Mouse (Mus musculus): ENCODE measurements at regions not wholly inside any gene's neighbourhood (a gene's known extent, or its start where the extent isn't known, plus 50 kb on each side); places are given as distances from the start of the nearest gene placed in this dataset.

GRCm38 (mm10) chr2:117652101-117652500 lies 309.3 kb upstream of the Rasgrp1 start:
- H3K4me2 ChIP-seq (ENCODE audit: low read length): no peak overlapping the region
- no peak for ATAC-seq

GRCm38 (mm10) chr2:117652647-117653046 lies 309.8 kb upstream of the Rasgrp1 start:
- Histone ChIP-seq H3K9me3 (replicated peaks; ENCODE audit: control insufficient read depth, low read length) (no peaks in the 10 kb centered on the region), H3K27me3 (replicated peaks; ENCODE audit: control insufficient read depth, insufficient read depth, low read length) (no peaks in the 10 kb centered on the region), H3K4me2 (ENCODE audit: low read length) (no peak overlapping the region), H3K27ac (ENCODE audit: low read depth, low read length) (no peak overlapping the region), H3K36me3 (ENCODE audit: control insufficient read depth, insufficient read depth, low read length) (no peaks in the 10 kb centered on the region), H3K4me1 (ENCODE audit: control insufficient read depth, insufficient read depth, low read length) (no peaks in the 10 kb centered on the region), H3K9ac (ENCODE audit: low read length) (no peak overlapping the region), H3K4me3 (ENCODE audit: low read depth, low read length) (no peak overlapping the region)
- 44% methylated on average over 2 of the region's 2 CpGs for WGBS
- ATAC-seq (no peak), DNase-seq (ENCODE audit: low spot score) (no peak)

More at GRCm38 (mm10) chr2:117652101-117652500, 309.3 kb upstream of the Rasgrp1 start:
- DNase-seq (ENCODE audit: low spot score): no peak
- H3K27me3 ChIP-seq (replicated peaks; ENCODE audit: control insufficient read depth, insufficient read depth, low read length): no peaks in the 10 kb centered on the region
- no peak overlapping the region for H3K9ac ChIP-seq (ENCODE audit: low read length)
- no peaks in the 10 kb centered on the region for H3K9me3 ChIP-seq (replicated peaks; ENCODE audit: control insufficient read depth, low read length)
- no peaks in the 10 kb centered on the region for H3K36me3 ChIP-seq (ENCODE audit: control insufficient read depth, insufficient read depth, low read length)
- no peak overlapping the region for H3K4me3 ChIP-seq (ENCODE audit: low read depth, low read length)
- H3K27ac ChIP-seq (ENCODE audit: low read depth, low read length): no peak overlapping the region
- no peaks in the 10 kb centered on the region for H3K4me1 ChIP-seq (ENCODE audit: control insufficient read depth, insufficient read depth, low read length)

GRCm38 (mm10) chr2:117656546-117657175 lies 313.9 kb upstream of the Rasgrp1 start:
- Histone ChIP-seq H3K27ac (ENCODE audit: low read depth, low read length) (no peak overlapping the region), H3K36me3 (ENCODE audit: control insufficient read depth, insufficient read depth, low read length) (no peaks in the 10 kb centered on the region), H3K9ac (ENCODE audit: low read length) (no peak overlapping the region), H3K4me1 (ENCODE audit: control insufficient read depth, insufficient read depth, low read length) (no peaks in the 10 kb centered on the region), H3K9me3 (replicated peaks; ENCODE audit: control insufficient read depth, low read length) (no peaks in the 10 kb centered on the region), H3K4me3 (ENCODE audit: low read depth, low read length) (no peak overlapping the region), H3K27me3 (replicated peaks; ENCODE audit: control insufficient read depth, insufficient read depth, low read length) (no peaks in the 10 kb centered on the region), H3K4me2 (ENCODE audit: low read length) (no peak overlapping the region)
- DNase-seq (ENCODE audit: low spot score): no peak
- 84% methylated on average over 2 of the region's 2 CpGs for WGBS
- ATAC-seq: no peak

- ATAC-seq: no peak
- 86% methylated on average over 3 of the region's 3 CpGs for WGBS
- DNase-seq (ENCODE audit: low spot score): no peak
Measured at GRCm38 (mm10) chr2:117660217-117660924, 317.6 kb upstream of the Rasgrp1 start.

GRCm38 (mm10) chr2:117662653-117663052 lies 319.9 kb upstream of the Rasgrp1 start:
- H3K27me3 ChIP-seq (replicated peaks; ENCODE audit: control insufficient read depth, insufficient read depth, low read length): no peaks in the 10 kb centered on the region
- no peaks in the 10 kb centered on the region for H3K9me3 ChIP-seq (replicated peaks; ENCODE audit: control insufficient read depth, low read length)
- no peak for DNase-seq (ENCODE audit: low spot score)
- no peak overlapping the region for H3K4me2 ChIP-seq (ENCODE audit: low read length)
- H3K4me3 ChIP-seq (ENCODE audit: low read depth, low read length): no peak overlapping the region
- no peak overlapping the region for H3K9ac ChIP-seq (ENCODE audit: low read length)
- no peaks in the 10 kb centered on the region for H3K4me1 ChIP-seq (ENCODE audit: control insufficient read depth, insufficient read depth, low read length)
- H3K36me3 ChIP-seq (ENCODE audit: control insufficient read depth, insufficient read depth, low read length): no peaks in the 10 kb centered on the region
- ATAC-seq: no peak
- H3K27ac ChIP-seq (ENCODE audit: low read depth, low read length): no peak overlapping the region

More at GRCm38 (mm10) chr2:117660217-117660924, 317.6 kb upstream of the Rasgrp1 start:
- Histone ChIP-seq H3K9ac (ENCODE audit: low read length) (no peak overlapping the region), H3K4me3 (ENCODE audit: low read depth, low read length) (no peak overlapping the region), H3K27me3 (replicated peaks; ENCODE audit: control insufficient read depth, insufficient read depth, low read length) (no peaks in the 10 kb centered on the region), H3K36me3 (ENCODE audit: control insufficient read depth, insufficient read depth, low read length) (no peaks in the 10 kb centered on the region), H3K27ac (ENCODE audit: low read depth, low read length) (no peak overlapping the region), H3K4me1 (ENCODE audit: control insufficient read depth, insufficient read depth, low read length) (no peaks in the 10 kb centered on the region), H3K9me3 (replicated peaks; ENCODE audit: control insufficient read depth, low read length) (no peaks in the 10 kb centered on the region), H3K4me2 (ENCODE audit: low read length) (no peak overlapping the region)

GRCm38 (mm10) chr2:117666528-117666927 lies 323.7 kb upstream of the Rasgrp1 start:
- ATAC-seq: no peak
- Histone ChIP-seq H3K4me1 (ENCODE audit: control insufficient read depth, insufficient read depth, low read length) (no peaks in the 10 kb centered on the region), H3K27ac (ENCODE audit: low read depth, low read length) (no peak overlapping the region), H3K9me3 (replicated peaks; ENCODE audit: control insufficient read depth, low read length) (no peaks in the 10 kb centered on the region), H3K4me2 (ENCODE audit: low read length) (no peak overlapping the region), H3K4me3 (ENCODE audit: low read depth, low read length) (no peak overlapping the region), H3K9ac (ENCODE audit: low read length) (no peak overlapping the region), H3K27me3 (replicated peaks; ENCODE audit: control insufficient read depth, insufficient read depth, low read length) (no peaks in the 10 kb centered on the region), H3K36me3 (ENCODE audit: control insufficient read depth, insufficient read depth, low read length) (no peaks in the 10 kb centered on the region)
- no peak for DNase-seq (ENCODE audit: low spot score)
- 78% methylated on average over 3 of the region's 3 CpGs for WGBS

- no peak overlapping the region for H3K27ac ChIP-seq (ENCODE audit: low read depth, low read length)
- no peaks in the 10 kb centered on the region for H3K36me3 ChIP-seq (ENCODE audit: control insufficient read depth, insufficient read depth, low read length)
- no peaks in the 10 kb centered on the region for H3K9me3 ChIP-seq (replicated peaks; ENCODE audit: control insufficient read depth, low read length)
- ATAC-seq (no peak), DNase-seq (ENCODE audit: low spot score) (no peak)
- H3K4me3 ChIP-seq (ENCODE audit: low read depth, low read length): no peak overlapping the region
- no peak overlapping the region for H3K4me2 ChIP-seq (ENCODE audit: low read length)
- no peaks in the 10 kb centered on the region for H3K27me3 ChIP-seq (replicated peaks; ENCODE audit: control insufficient read depth, insufficient read depth, low read length)
- no peaks in the 10 kb centered on the region for H3K4me1 ChIP-seq (ENCODE audit: control insufficient read depth, insufficient read depth, low read length)
- H3K9ac ChIP-seq (ENCODE audit: low read length): no peak overlapping the region
Measured at GRCm38 (mm10) chr2:117668137-117668536, 325.3 kb upstream of the Rasgrp1 start.

GRCm38 (mm10) chr2:117674877-117675276 lies 332.1 kb upstream of the Rasgrp1 start:
- no peak for ATAC-seq
- 90% methylated on average over 1 of the region's 1 CpGs for WGBS

GRCm38 (mm10) chr2:117678650-117679049 lies 335.8 kb upstream of the Rasgrp1 start:
- H3K27ac ChIP-seq (ENCODE audit: low read depth, low read length): no peak overlapping the region
- H3K9ac ChIP-seq (ENCODE audit: low read length): no peak overlapping the region
- ATAC-seq (no peak), DNase-seq (ENCODE audit: low spot score) (no peak)
- no peaks in the 10 kb centered on the region for H3K4me1 ChIP-seq (ENCODE audit: control insufficient read depth, insufficient read depth, low read length)
- no peak overlapping the region for H3K4me2 ChIP-seq (ENCODE audit: low read length)
- H3K36me3 ChIP-seq (ENCODE audit: control insufficient read depth, insufficient read depth, low read length): no peaks in the 10 kb centered on the region
- 80% methylated on average over 4 of the region's 4 CpGs for WGBS
- no peak overlapping the region for H3K4me3 ChIP-seq (ENCODE audit: low read depth, low read length)
- H3K9me3 ChIP-seq (replicated peaks; ENCODE audit: control insufficient read depth, low read length): no peaks in the 10 kb centered on the region
- no peaks in the 10 kb centered on the region for H3K27me3 ChIP-seq (replicated peaks; ENCODE audit: control insufficient read depth, insufficient read depth, low read length)

More at GRCm38 (mm10) chr2:117674877-117675276, 332.1 kb upstream of the Rasgrp1 start:
- Histone ChIP-seq H3K27me3 (replicated peaks; ENCODE audit: control insufficient read depth, insufficient read depth, low read length) (no peaks in the 10 kb centered on the region), H3K9me3 (replicated peaks; ENCODE audit: control insufficient read depth, low read length) (no peaks in the 10 kb centered on the region), H3K36me3 (ENCODE audit: control insufficient read depth, insufficient read depth, low read length) (no peaks in the 10 kb centered on the region), H3K4me2 (ENCODE audit: low read length) (no peak overlapping the region), H3K9ac (ENCODE audit: low read length) (no peak overlapping the region), H3K4me3 (ENCODE audit: low read depth, low read length) (no peak overlapping the region), H3K4me1 (ENCODE audit: control insufficient read depth, insufficient read depth, low read length) (no peaks in the 10 kb centered on the region), H3K27ac (ENCODE audit: low read depth, low read length) (no peak overlapping the region)
- no peak for DNase-seq (ENCODE audit: low spot score)
